Mouse (Mus musculus): ENCODE data around the gene Ugt1a6a. TPM values are rescaled to one million over a fixed set of nuclear protein-coding genes. Genes with fewer than 3 reads are reported as not detected.

Gene Ugt1a6a
- polyA plus RNA-seq, 1 experiment from 2014 or later: not detected

GRCm38 (mm10) chr1:88226670-88227379, 92.2 kb downstream of the Ugt1a6a start, which contains the start of gene Mroh2a:
Gene Mroh2a, plus strand, starts transcription at chr1:88226986.
- Histone ChIP-seq H3K9ac (ENCODE audit: low read length) (no peak within 1 kb of the TSS), H3K4me2 (ENCODE audit: low read depth) (no peak within 1 kb of the TSS), H3K9me3 (ENCODE audit: control insufficient read depth, low read length) (peaks cover 66% of the 10 kb centered on the region), H3K36me3 (ENCODE audit: control insufficient read depth, insufficient read depth, low read length) (no peaks in the 10 kb centered on the region), H3K27ac (ENCODE audit: low read depth, low read length) (no peak within 1 kb of the TSS), H3K27me3 (ENCODE audit: control insufficient read depth, insufficient read depth, low read length) (no peaks in the 10 kb centered on the region), H3K4me1 (ENCODE audit: control insufficient read depth, insufficient read depth, low read length) (no peaks in the 10 kb centered on the region), H3K4me3 (ENCODE audit: low read depth, low read length) (no peak within 1 kb of the TSS)
- ATAC-seq (ENCODE audit: insufficient read depth, low FRiP score, low TSS enrichment): no peak
- WGBS: 59% methylated on average over 5 of the region's 5 CpGs
- no peak for DNase-seq (ENCODE audit: low spot score)

GRCm38 (mm10) chr1:88227482-88227881, 92.9 kb downstream of the Ugt1a6a start:
- H3K4me3 ChIP-seq (ENCODE audit: low read depth, low read length): no peak overlapping the region
- DNase-seq (ENCODE audit: low spot score): no peak
- H3K9ac ChIP-seq (ENCODE audit: low read length): no peak overlapping the region
- no peaks in the 10 kb centered on the region for H3K36me3 ChIP-seq (ENCODE audit: control insufficient read depth, insufficient read depth, low read length)
- ATAC-seq (ENCODE audit: insufficient read depth, low FRiP score, low TSS enrichment): no peak
- no peak overlapping the region for H3K27ac ChIP-seq (ENCODE audit: low read depth, low read length)
- no peaks in the 10 kb centered on the region for H3K27me3 ChIP-seq (ENCODE audit: control insufficient read depth, insufficient read depth, low read length)
- peaks cover 69% of the 10 kb centered on the region for H3K9me3 ChIP-seq (ENCODE audit: control insufficient read depth, low read length)
- 59% methylated on average over 2 of the region's 2 CpGs for whole genome bisulfite sequencing
- no peak overlapping the region for H3K4me2 ChIP-seq (ENCODE audit: low read depth)
- no peaks in the 10 kb centered on the region for H3K4me1 ChIP-seq (ENCODE audit: control insufficient read depth, insufficient read depth, low read length)

GRCm38 (mm10) chr1:88228121-88228520, 93.5 kb downstream of the Ugt1a6a start:
- 70% methylated on average over 7 of the region's 7 CpGs for WGBS
- peaks cover 75% of the 10 kb centered on the region for H3K9me3 ChIP-seq (ENCODE audit: control insufficient read depth, low read length)
- H3K4me1 ChIP-seq (ENCODE audit: control insufficient read depth, insufficient read depth, low read length): no peaks in the 10 kb centered on the region
- no peaks in the 10 kb centered on the region for H3K36me3 ChIP-seq (ENCODE audit: control insufficient read depth, insufficient read depth, low read length)
- ATAC-seq (ENCODE audit: insufficient read depth, low FRiP score, low TSS enrichment) (no peak), DNase-seq (ENCODE audit: low spot score) (no peak)
- H3K27me3 ChIP-seq (ENCODE audit: control insufficient read depth, insufficient read depth, low read length): no peaks in the 10 kb centered on the region
- H3K27ac ChIP-seq (ENCODE audit: low read depth, low read length): no peak overlapping the region
- no peak overlapping the region for H3K9ac ChIP-seq (ENCODE audit: low read length)
- no peak overlapping the region for H3K4me3 ChIP-seq (ENCODE audit: low read depth, low read length)
- H3K4me2 ChIP-seq (ENCODE audit: low read depth): no peak overlapping the region

- H3K4me3 ChIP-seq (ENCODE audit: low read depth, low read length): no peak overlapping the region
- H3K4me2 ChIP-seq (ENCODE audit: low read depth): no peak overlapping the region
- H3K9me3 ChIP-seq (ENCODE audit: control insufficient read depth, low read length): peaks cover 90% of the 10 kb centered on the region
- no peaks in the 10 kb centered on the region for H3K4me1 ChIP-seq (ENCODE audit: control insufficient read depth, insufficient read depth, low read length)
- H3K27ac ChIP-seq (ENCODE audit: low read depth, low read length): no peak overlapping the region
- no peaks in the 10 kb centered on the region for H3K36me3 ChIP-seq (ENCODE audit: control insufficient read depth, insufficient read depth, low read length)
- ATAC-seq (ENCODE audit: insufficient read depth, low FRiP score, low TSS enrichment): no peak
- WGBS: 85% methylated on average over 3 of the region's 3 CpGs
- no peaks in the 10 kb centered on the region for H3K27me3 ChIP-seq (ENCODE audit: control insufficient read depth, insufficient read depth, low read length)
- no peak for DNase-seq (ENCODE audit: low spot score)
- no peak overlapping the region for H3K9ac ChIP-seq (ENCODE audit: low read length)
These were observed 95.0 kb downstream of the Ugt1a6a start for GRCm38 (mm10) chr1:88229566-88229965.

GRCm38 (mm10) chr1:88229986-88230385, 95.4 kb downstream of the Ugt1a6a start:
- ATAC-seq (ENCODE audit: insufficient read depth, low FRiP score, low TSS enrichment) (no peak; the same call in 1 of the 2 replicates), DNase-seq (ENCODE audit: low spot score) (no peak)
- Histone ChIP-seq H3K4me1 (ENCODE audit: control insufficient read depth, insufficient read depth, low read length) (no peaks in the 10 kb centered on the region), H3K4me2 (ENCODE audit: low read depth) (no peak overlapping the region), H3K36me3 (ENCODE audit: control insufficient read depth, insufficient read depth, low read length) (no peaks in the 10 kb centered on the region), H3K27me3 (ENCODE audit: control insufficient read depth, insufficient read depth, low read length) (no peaks in the 10 kb centered on the region), H3K9ac (ENCODE audit: low read length) (no peak overlapping the region), H3K9me3 (ENCODE audit: control insufficient read depth, low read length) (peaks cover 94% of the 10 kb centered on the region), H3K27ac (ENCODE audit: low read depth, low read length) (no peak overlapping the region), H3K4me3 (ENCODE audit: low read depth, low read length) (no peak overlapping the region)
- WGBS: 84% methylated on average over 5 of the region's 5 CpGs

- ATAC-seq (ENCODE audit: insufficient read depth, low FRiP score, low TSS enrichment) (no peak), DNase-seq (ENCODE audit: low spot score) (no peak)
- H3K4me3 ChIP-seq (ENCODE audit: low read depth, low read length): no peak overlapping the region
- no peak overlapping the region for H3K27ac ChIP-seq (ENCODE audit: low read depth, low read length)
- no peak overlapping the region for H3K9ac ChIP-seq (ENCODE audit: low read length)
- no peaks in the 10 kb centered on the region for H3K36me3 ChIP-seq (ENCODE audit: control insufficient read depth, insufficient read depth, low read length)
- WGBS: 71% methylated on average over 7 of the region's 7 CpGs
- H3K4me2 ChIP-seq (ENCODE audit: low read depth): no peak overlapping the region
- H3K9me3 ChIP-seq (ENCODE audit: control insufficient read depth, low read length): peaks cover 96% of the 10 kb centered on the region
- no peaks in the 10 kb centered on the region for H3K4me1 ChIP-seq (ENCODE audit: control insufficient read depth, insufficient read depth, low read length)
- no peaks in the 10 kb centered on the region for H3K27me3 ChIP-seq (ENCODE audit: control insufficient read depth, insufficient read depth, low read length)
These were observed 95.8 kb downstream of the Ugt1a6a start for GRCm38 (mm10) chr1:88230421-88230820.

GRCm38 (mm10) chr1:88230981-88231802, 96.6 kb downstream of the Ugt1a6a start:
- DNase-seq (ENCODE audit: low spot score) (no peak), ATAC-seq (ENCODE audit: insufficient read depth, low FRiP score, low TSS enrichment) (no peak)
- H3K4me2 ChIP-seq (ENCODE audit: low read depth): no peak overlapping the region
- no peak overlapping the region for H3K4me3 ChIP-seq (ENCODE audit: low read depth, low read length)
- H3K4me1 ChIP-seq (ENCODE audit: control insufficient read depth, insufficient read depth, low read length): no peaks in the 10 kb centered on the region
- no peak overlapping the region for H3K27ac ChIP-seq (ENCODE audit: low read depth, low read length)
- 74% methylated on average over 6 of the region's 6 CpGs for WGBS
- H3K36me3 ChIP-seq (ENCODE audit: control insufficient read depth, insufficient read depth, low read length): no peaks in the 10 kb centered on the region
- H3K27me3 ChIP-seq (ENCODE audit: control insufficient read depth, insufficient read depth, low read length): no peaks in the 10 kb centered on the region
- H3K9ac ChIP-seq (ENCODE audit: low read length): no peak overlapping the region
- H3K9me3 ChIP-seq (ENCODE audit: control insufficient read depth, low read length): peaks cover 96% of the 10 kb centered on the region

GRCm38 (mm10) chr1:88231803-88232499, 97.3 kb downstream of the Ugt1a6a start:
- H3K4me2 ChIP-seq (ENCODE audit: low read depth): no peak overlapping the region
- H3K36me3 ChIP-seq (ENCODE audit: control insufficient read depth, insufficient read depth, low read length): no peaks in the 10 kb centered on the region
- H3K4me3 ChIP-seq (ENCODE audit: low read depth, low read length): no peak overlapping the region
- H3K4me1 ChIP-seq (ENCODE audit: control insufficient read depth, insufficient read depth, low read length): no peaks in the 10 kb centered on the region
- H3K27me3 ChIP-seq (ENCODE audit: control insufficient read depth, insufficient read depth, low read length): no peaks in the 10 kb centered on the region
- DNase-seq (ENCODE audit: low spot score) (no peak), ATAC-seq (ENCODE audit: insufficient read depth, low FRiP score, low TSS enrichment) (no peak)
- peaks cover 93% of the 10 kb centered on the region for H3K9me3 ChIP-seq (ENCODE audit: control insufficient read depth, low read length)
- WGBS: 66% methylated on average over 7 of the region's 7 CpGs
- no peak overlapping the region for H3K9ac ChIP-seq (ENCODE audit: low read length)
- no peak overlapping the region for H3K27ac ChIP-seq (ENCODE audit: low read depth, low read length)

Measured in neural tube, embryonic 11.5 days (tissue).